Mouse (Mus musculus): Measurements from ENCODE around the gene Serinc5.

GRCm38 (mm10) chr13:92708466-92708865, 97.6 kb downstream of the Serinc5 start:
- TF ChIP-seq CTCF (IDR thresholded peaks at IDR 0.05; ENCODE audit: extremely low read depth, insufficient read length, insufficient replicate concordance, low read depth, low read length), result no peak
- TF ChIP-seq POLR2A (IDR thresholded peaks at IDR 0.05; ENCODE audit: low read depth, low read length), result no peak

All from small intestine, adult 2 months (tissue).